Mouse (Mus musculus): ENCODE measurements around the gene 0610037L13Rik.

0610037L13Rik gene

GRCm38 (mm10) chr4:107889731-107890432 lies at the start of gene 0610037L13Rik:
Gene 0610037L13Rik (plus strand): TSS chr4:107889813.
- peak; percentile 98 for DNase-seq (ENCODE audit: low spot score)

GRCm38 (mm10) chr4:107843687-107844086 lies 45.9 kb upstream of the 0610037L13Rik start:
- no peak for DNase-seq (ENCODE audit: low spot score)

GRCm38 (mm10) chr4:107844971-107845370 lies 44.6 kb upstream of the 0610037L13Rik start:
- DNase-seq (ENCODE audit: low spot score), result peak; percentile 54

- DNase-seq (ENCODE audit: low spot score), result no peak
Measured at GRCm38 (mm10) chr4:107846795-107847194, 42.8 kb upstream of the 0610037L13Rik start.

- no peak for DNase-seq (ENCODE audit: low spot score)
Measured at GRCm38 (mm10) chr4:107848546-107848945, 41.1 kb upstream of the 0610037L13Rik start.

GRCm38 (mm10) chr4:107849621-107850020 lies 40.0 kb upstream of the 0610037L13Rik start:
- no peak for DNase-seq (ENCODE audit: low spot score)

GRCm38 (mm10) chr4:107850091-107850490 lies 39.5 kb upstream of the 0610037L13Rik start:
- DNase-seq (ENCODE audit: low spot score), result no peak

GRCm38 (mm10) chr4:107853333-107853732 lies 36.3 kb upstream of the 0610037L13Rik start:
- no peak for DNase-seq (ENCODE audit: low spot score)

- no peak for DNase-seq (ENCODE audit: low spot score)
Measured at GRCm38 (mm10) chr4:107853836-107854235, 35.8 kb upstream of the 0610037L13Rik start.

GRCm38 (mm10) chr4:107856958-107857686 lies 32.5 kb upstream of the 0610037L13Rik start:
- DNase-seq (ENCODE audit: low spot score), result no peak

GRCm38 (mm10) chr4:107858995-107859394 lies 30.6 kb upstream of the 0610037L13Rik start:
- no peak for DNase-seq (ENCODE audit: low spot score)

- no peak for DNase-seq (ENCODE audit: low spot score)
Measured at GRCm38 (mm10) chr4:107864866-107865265, 24.7 kb upstream of the 0610037L13Rik start.

GRCm38 (mm10) chr4:107879254-107880050 lies 10.2 kb upstream of the 0610037L13Rik start, which contains the start of gene Magoh:
Gene Magoh (plus strand): TSS chr4:107879755.
- peak; percentile 95 for DNase-seq (ENCODE audit: low spot score)

GRCm38 (mm10) chr4:107881631-107882030 lies 8.0 kb upstream of the 0610037L13Rik start:
- DNase-seq (ENCODE audit: low spot score), result no peak

- DNase-seq (ENCODE audit: low spot score), result no peak
Measured at GRCm38 (mm10) chr4:107886371-107886770, 3.2 kb upstream of the 0610037L13Rik start.

- DNase-seq (ENCODE audit: low spot score), result no peak
Measured at GRCm38 (mm10) chr4:107889385-107889730, 255 bp upstream of the 0610037L13Rik start.

GRCm38 (mm10) chr4:107892663-107893062 lies 3.0 kb downstream of the 0610037L13Rik start:
- no peak for DNase-seq (ENCODE audit: low spot score)

- no peak for DNase-seq (ENCODE audit: low spot score)
Measured at GRCm38 (mm10) chr4:107899211-107899927, 9.8 kb downstream of the 0610037L13Rik start.

GRCm38 (mm10) chr4:107900206-107900605 lies 10.6 kb downstream of the 0610037L13Rik start:
- no peak for DNase-seq (ENCODE audit: low spot score)

GRCm38 (mm10) chr4:107904252-107904651 lies 14.6 kb downstream of the 0610037L13Rik start:
- no peak for DNase-seq (ENCODE audit: low spot score)

GRCm38 (mm10) chr4:107906561-107906960 lies 16.9 kb downstream of the 0610037L13Rik start:
- no peak for DNase-seq (ENCODE audit: low spot score)

GRCm38 (mm10) chr4:107910020-107910419 lies 20.4 kb downstream of the 0610037L13Rik start:
- no peak for DNase-seq (ENCODE audit: low spot score)

All from yolk sac, embryonic 10.5 days (tissue).